In genomic region chr6:116128710-116129109, GRCm38 (mm10) we compare ENCODE assay signal across 8 mouse cellular contexts.
DNase-seq lines count a peak whose midpoint lies in the region.

No protein-coding gene starts in this region.

- DNase-seq in adrenal gland, postnatal 14 days, result peak; percentile 47
- DNase-seq in adrenal gland, adult 18-20 months (ENCODE audit: low spot score in 2 of 2), result no peak
- peak; percentile 47 for DNase-seq in kidney, postnatal 10 days
- DNase-seq in kidney, adult 18-20 months, result no peak
- DNase-seq in ZHBTc4 (ENCODE audit: low read depth, low spot score), result peak; percentile 53
- peak; percentile 15 to 58 for DNase-seq in kidney, postnatal 36 days
- no peak for DNase-seq in frontal cortex, postnatal 36 days (ENCODE audit: low spot score in 2 of 2)
- no peak for DNase-seq in urinary bladder, postnatal 4 days (ENCODE audit: low spot score in 2 of 2)

Comparison
In these comparisons a context has a peak if more than half of its experiments do, and no peak if none do; other contexts are left out.
1. DNase-seq: peak in adrenal gland, postnatal 14 days (single experiment), kidney, postnatal 10 days (single experiment), ZHBTc4 (single experiment) and kidney, postnatal 36 days (2 of 2); none in adrenal gland, adult 18-20 months (0 of 2), kidney, adult 18-20 months (single experiment), frontal cortex, postnatal 36 days (0 of 2) and urinary bladder, postnatal 4 days (0 of 2).